ENCODE assay signal across 28 mouse cellular contexts in genomic region chr16:3843796-3844195, GRCm38 (mm10). TPM values are rescaled to one million over a fixed set of nuclear protein-coding genes. Genes with fewer than 3 reads are reported as not detected.
DNase-seq lines count a peak whose midpoint lies in the region; ATAC-seq and TF ChIP-seq lines count a peak whose summit lies in the region.
"Had no signal": no experiment of that assay in that cellular context is flagged by ENCODE, and none has a peak within 500 bp of the region (broad histone marks: within the 10 kb centered on the region; RNA-seq: fewer than 3 reads in every experiment).

No protein-coding gene starts in this region.

- no peaks in the 10 kb centered on the region for H3K79me2 ChIP-seq in liver, adult 2 months (ENCODE audit: control insufficient read depth, insufficient read depth, low read length)

- no peak overlapping the region for H3K4me3 ChIP-seq in liver, adult 2 months (ENCODE audit: insufficient read depth, low read depth, low read length)
- H3K4me3 ChIP-seq in liver, embryonic 12.5 days: no peak overlapping the region
- H3K4me3 ChIP-seq in liver, embryonic 15.5 days (replicated peaks): no peak overlapping the region
- H3K4me3 ChIP-seq in liver, postnatal 0 days (ENCODE audit: low read depth, low read length): no peak overlapping the region
- H3K4me3 ChIP-seq in liver, embryonic 11.5 days (ENCODE audit: low read depth, low read length): no peak overlapping the region

- DNase-seq in liver, adult 2 months (ENCODE audit: extremely low read depth, low read depth, low spot score): peak; percentile 54
- no peak for DNase-seq in liver
- DNase-seq in liver, postnatal 0 days: no peak
- DNase-seq in liver, embryonic 11.5 days (ENCODE audit: low spot score): no peak
- peak; percentile 57 for DNase-seq in yolk sac, embryonic 10.5 days (ENCODE audit: low spot score)
- no peak for DNase-seq in retina, postnatal 1 day
- DNase-seq: adrenal gland, adult 2 months; adrenal gland, adult 8-10 months; adrenal gland, postnatal 10 days; adrenal gland, postnatal 14 days; adrenal gland, postnatal 25 days; adrenal gland, postnatal 36 days; B cell, adult 2 months; cerebellum, adult 11 months; cerebellum, adult 11-12 months had no signal

- H3K36me3 ChIP-seq in liver, adult 2 months (ENCODE audit: control insufficient read depth, insufficient read depth, low read length): no peaks in the 10 kb centered on the region
- H3K36me3 ChIP-seq in liver, embryonic 12.5 days: no peaks in the 10 kb centered on the region
- H3K36me3 ChIP-seq in liver, embryonic 15.5 days (replicated peaks): no peaks in the 10 kb centered on the region
- H3K36me3 ChIP-seq in liver, postnatal 0 days (replicated peaks; ENCODE audit: insufficient read depth, low read length): no peaks in the 10 kb centered on the region
- H3K36me3 ChIP-seq in liver, embryonic 11.5 days (ENCODE audit: control insufficient read depth, insufficient read depth, low read length): no peaks in the 10 kb centered on the region
- H3K36me3 ChIP-seq: G1E had no signal

- H3K27ac ChIP-seq in liver, adult 2 months (replicated peaks; ENCODE audit: insufficient read depth, low read depth, low read length): no peak overlapping the region; the same call in 1 of the 2 replicates
- no peak overlapping the region for H3K27ac ChIP-seq in liver, embryonic 12.5 days
- 0 out of 2 replicates have a peak overlapping the region, but pooled peaks have one; percentile 12 for H3K27ac ChIP-seq in liver, embryonic 15.5 days (replicated peaks)
- H3K27ac ChIP-seq in liver, postnatal 0 days (ENCODE audit: low read depth): peak overlapping the region; percentile 84
- no peak overlapping the region for H3K27ac ChIP-seq in liver, embryonic 11.5 days (ENCODE audit: low read depth, low read length)

- TF ChIP-seq CTCF in liver, adult 2 months (IDR thresholded peaks at IDR 0.05; ENCODE audit: low read depth, low read length): no peak
- no peak for TF ChIP-seq CTCF in liver, postnatal 0 days (IDR thresholded peaks at IDR 0.05; ENCODE audit: low read depth)

- WGBS in liver, adult 2 months: 29% methylated on average over 1 of the region's 1 CpGs
- WGBS in liver, embryonic 12.5 days (ENCODE audit: insufficient replicate concordance): 65% methylated on average over 1 of the region's 1 CpGs
- WGBS in liver, embryonic 15.5 days (ENCODE audit: insufficient replicate concordance): 41% methylated on average over 1 of the region's 1 CpGs
- 30% methylated on average over 1 of the region's 1 CpGs for WGBS in liver, postnatal 0 days (ENCODE audit: insufficient replicate concordance)
- 61% methylated on average over 1 of the region's 1 CpGs for WGBS in liver, embryonic 11.5 days

- ATAC-seq in liver, embryonic 12.5 days: no peak
- ATAC-seq in liver, embryonic 15.5 days (ENCODE audit: insufficient read depth): no peak
- no peak; the same call in 1 of the 2 replicates for ATAC-seq in liver, postnatal 0 days
- no peak for ATAC-seq in liver, embryonic 11.5 days (replicated peaks; ENCODE audit: low FRiP score)
- ATAC-seq: activated CD4-positive, CD25-positive, alpha-beta regulatory T cell, adult 4 months; CD4-positive, CD25-positive, alpha-beta regulatory T cell, adult 4 months; Patski had no signal

- H3K9ac ChIP-seq in liver, adult 2 months (ENCODE audit: low read depth, low read length): no peak overlapping the region
- no peak overlapping the region for H3K9ac ChIP-seq in liver, embryonic 12.5 days
- H3K9ac ChIP-seq in liver, embryonic 15.5 days: no peak overlapping the region
- H3K9ac ChIP-seq in liver, postnatal 0 days (replicated peaks): no peak overlapping the region
- no peak overlapping the region for H3K9ac ChIP-seq in liver, embryonic 11.5 days (ENCODE audit: low read depth, low read length)

- H3K27me3 ChIP-seq in liver, adult 2 months (ENCODE audit: control insufficient read depth, insufficient read depth, low read length): no peaks in the 10 kb centered on the region
- peaks cover 7% of the 10 kb centered on the region; the same call in 1 of the 2 replicates for H3K27me3 ChIP-seq in liver, embryonic 12.5 days (replicated peaks)
- no peaks in the 10 kb centered on the region; the same call in 1 of the 2 replicates for H3K27me3 ChIP-seq in liver, embryonic 15.5 days
- H3K27me3 ChIP-seq in liver, postnatal 0 days (ENCODE audit: insufficient read depth, low read length): no peaks in the 10 kb centered on the region
- no peaks in the 10 kb centered on the region for H3K27me3 ChIP-seq in liver, embryonic 11.5 days (replicated peaks; ENCODE audit: control insufficient read depth, insufficient read depth, low read length)
- H3K27me3 ChIP-seq: CH12.LX, Patski had no signal

- H3K4me2 ChIP-seq in liver, embryonic 12.5 days: no peak overlapping the region
- H3K4me2 ChIP-seq in liver, embryonic 15.5 days: no peak overlapping the region
- peak overlapping the region; percentile 49; the same call in 1 of the 2 replicates for H3K4me2 ChIP-seq in liver, postnatal 0 days (ENCODE audit: low read depth, low read length)
- no peak overlapping the region for H3K4me2 ChIP-seq in liver, embryonic 11.5 days

- H3K4me1 ChIP-seq in liver, adult 2 months (ENCODE audit: control insufficient read depth, insufficient read depth, low read length): peaks cover 11% of the 10 kb centered on the region
- peaks cover 24% of the 10 kb centered on the region for H3K4me1 ChIP-seq in liver, embryonic 12.5 days
- peaks cover 22% of the 10 kb centered on the region for H3K4me1 ChIP-seq in liver, embryonic 15.5 days (replicated peaks)
- H3K4me1 ChIP-seq in liver, postnatal 0 days (ENCODE audit: insufficient read depth): peaks cover 13% of the 10 kb centered on the region
- H3K4me1 ChIP-seq in liver, embryonic 11.5 days (replicated peaks; ENCODE audit: control insufficient read depth, insufficient read depth, low read length): peaks cover 7% of the 10 kb centered on the region

- peak; percentile 45; the same call in 1 of the 2 replicates for TF ChIP-seq EP300 in liver, postnatal 0 days (IDR thresholded peaks at IDR 0.05; ENCODE audit: low read depth)

- no peaks in the 10 kb centered on the region for H3K9me3 ChIP-seq in liver, embryonic 12.5 days (replicated peaks)
- H3K9me3 ChIP-seq in liver, embryonic 15.5 days (replicated peaks): no peaks in the 10 kb centered on the region
- no peaks in the 10 kb centered on the region for H3K9me3 ChIP-seq in liver, postnatal 0 days (ENCODE audit: low read length)
- no peaks in the 10 kb centered on the region for H3K9me3 ChIP-seq in liver, embryonic 11.5 days (ENCODE audit: control insufficient read depth, low read length)
- H3K9me3 ChIP-seq: G1E had no signal

- no peak for TF ChIP-seq POLR2A in liver, adult 2 months (IDR thresholded peaks at IDR 0.05; ENCODE audit: extremely low read depth, insufficient read depth, low read length)

RNA-seq across cellular contexts. Expression of gene Zfp174, which starts 3.3 kb away (rescaled TPM):
- total RNA-seq in liver, adult 2 months (2014; rRNA removed): 1.3 and 1.5 TPM in 2 replicates
- polyA plus RNA-seq in liver, adult 2 months (2012; rRNA removed): 0.71 and 0.73 TPM in 2 replicates
- 0.38 and 0.41 TPM in 2 replicates for polyA plus RNA-seq in liver, embryonic 12.5 days (2016; fragmentation: Nextera tagmentation; extraction: Ambion mirVana)
- polyA plus RNA-seq in liver, embryonic 15.5 days (2015; fragmentation: Nextera tagmentation; extraction: Ambion mirVana): 0.24 and 0.48 TPM in 2 replicates
- 0.57 and 0.70 TPM in 2 replicates for polyA plus RNA-seq in liver, postnatal 0 days (2015; fragmentation: Nextera tagmentation; extraction: Ambion mirVana)
- polyA plus RNA-seq in liver, embryonic 11.5 days (2014; fragmentation: Nextera tagmentation; extraction: Ambion mirVana): 0.47 and 0.62 TPM in 2 replicates

RNA-seq across cellular contexts. Expression of gene Olfr15, which starts 13.1 kb away (rescaled TPM):
- total RNA-seq in liver, adult 2 months (2014; rRNA removed): not detected in 2 replicates
- not detected in 2 replicates for polyA plus RNA-seq in liver, adult 2 months (2012; rRNA removed)
- not detected in 2 replicates for polyA plus RNA-seq in liver, embryonic 12.5 days (2016; fragmentation: Nextera tagmentation; extraction: Ambion mirVana)
- not detected in 2 replicates for polyA plus RNA-seq in liver, embryonic 15.5 days (2015; fragmentation: Nextera tagmentation; extraction: Ambion mirVana)
- not detected in 2 replicates for polyA plus RNA-seq in liver, postnatal 0 days (2015; fragmentation: Nextera tagmentation; extraction: Ambion mirVana)
- polyA plus RNA-seq in liver, embryonic 11.5 days (2014; fragmentation: Nextera tagmentation; extraction: Ambion mirVana): not detected in 2 replicates
- total RNA-seq: adrenal gland, adult 18-20 months; adrenal gland, adult 2 months; adrenal gland, adult 8-10 months; adrenal gland, postnatal 10 days; adrenal gland, postnatal 14 days; adrenal gland, postnatal 25 days; adrenal gland, postnatal 36 days; adrenal gland, postnatal 4 days; CH12.LX; ES-E14; MEL had no signal
- polyA plus RNA-seq: activated CD4-positive, CD25-positive, alpha-beta regulatory T cell, adult 4 months; adrenal gland, adult 2 months; brain, embryonic 14.5 days; C2C12; G1E had no signal

RNA-seq across cellular contexts. Expression of gene Naa60, which starts 28.4 kb away (rescaled TPM):
- 32.0 and 43.4 TPM in 2 replicates for total RNA-seq in liver, adult 2 months (2014; rRNA removed)
- polyA plus RNA-seq in liver, adult 2 months (2012; rRNA removed): 83.0 and 88.5 TPM in 2 replicates
- polyA plus RNA-seq in liver, embryonic 12.5 days (2016; fragmentation: Nextera tagmentation; extraction: Ambion mirVana): 28.1 and 30.3 TPM in 2 replicates
- 21.9 and 24.3 TPM in 2 replicates for polyA plus RNA-seq in liver, embryonic 15.5 days (2015; fragmentation: Nextera tagmentation; extraction: Ambion mirVana)
- polyA plus RNA-seq in liver, postnatal 0 days (2015; fragmentation: Nextera tagmentation; extraction: Ambion mirVana): 33.2 and 33.9 TPM in 2 replicates
- polyA plus RNA-seq in liver, embryonic 11.5 days (2014; fragmentation: Nextera tagmentation; extraction: Ambion mirVana): 44.3 and 51.2 TPM in 2 replicates

RNA-seq across cellular contexts. Expression of gene Zfp597, which starts 40.6 kb away (rescaled TPM):
- total RNA-seq in liver, adult 2 months (2014; rRNA removed): 8.5 and 10.1 TPM in 2 replicates
- 1.6 and 2.1 TPM in 2 replicates for polyA plus RNA-seq in liver, adult 2 months (2012; rRNA removed)
- 3.0 and 3.2 TPM in 2 replicates for polyA plus RNA-seq in liver, embryonic 12.5 days (2016; fragmentation: Nextera tagmentation; extraction: Ambion mirVana)
- 2.1 and 2.2 TPM in 2 replicates for polyA plus RNA-seq in liver, embryonic 15.5 days (2015; fragmentation: Nextera tagmentation; extraction: Ambion mirVana)
- 1.8 and 2.7 TPM in 2 replicates for polyA plus RNA-seq in liver, postnatal 0 days (2015; fragmentation: Nextera tagmentation; extraction: Ambion mirVana)
- 4.2 and 5.9 TPM in 2 replicates for polyA plus RNA-seq in liver, embryonic 11.5 days (2014; fragmentation: Nextera tagmentation; extraction: Ambion mirVana)

RNA-seq across cellular contexts. Expression of gene Gm20695, which starts 40.7 kb away (rescaled TPM):
- total RNA-seq in liver, adult 2 months (2014; rRNA removed): 0.40 and 0.46 TPM in 2 replicates
- polyA plus RNA-seq in liver, adult 2 months (2012; rRNA removed): 0.13 and 0.19 TPM in 2 replicates
- polyA plus RNA-seq in liver, embryonic 12.5 days (2016; fragmentation: Nextera tagmentation; extraction: Ambion mirVana): 0.81 and 1.2 TPM in 2 replicates
- polyA plus RNA-seq in liver, embryonic 15.5 days (2015; fragmentation: Nextera tagmentation; extraction: Ambion mirVana): 0.43 and 0.46 TPM in 2 replicates
- 3.4 and 3.9 TPM in 2 replicates for polyA plus RNA-seq in liver, postnatal 0 days (2015; fragmentation: Nextera tagmentation; extraction: Ambion mirVana)
- 0.88 and 3.2 TPM in 2 replicates for polyA plus RNA-seq in liver, embryonic 11.5 days (2014; fragmentation: Nextera tagmentation; extraction: Ambion mirVana)
- total RNA-seq: ES-E14 had no signal
- polyA plus RNA-seq: adrenal gland, adult 2 months; G1E had no signal

Comparison
In these comparisons a context has a peak if more than half of its experiments do, and no peak if none do; other contexts are left out.
1. DNase-seq: peak in liver, adult 2 months (single experiment) and yolk sac, embryonic 10.5 days (single experiment); none in liver (single experiment), liver, postnatal 0 days (single experiment), liver, embryonic 11.5 days (single experiment) and retina, postnatal 1 day (single experiment).
2. H3K27ac ChIP-seq: peak in liver, embryonic 15.5 days (single experiment) and liver, postnatal 0 days (single experiment); none in liver, adult 2 months (single experiment), liver, embryonic 12.5 days (single experiment) and liver, embryonic 11.5 days (single experiment).